Mouse (Mus musculus): ENCODE results near the gene Gas2.
A peak's percentile ranks its signal among the peaks of the same experiment; 100 is the strongest.

Gas2 gene

GRCm38 (mm10) chr7:51964681-51965080 is 102.9 kb downstream of the Gas2 start:
- no peak for DNase-seq (ENCODE audit: low spot score in 2 of 2)

- DNase-seq (ENCODE audit: low spot score in 2 of 2): no peak
Measured at GRCm38 (mm10) chr7:51967581-51967980, 105.8 kb downstream of the Gas2 start.

GRCm38 (mm10) chr7:51969379-51969778 is 107.6 kb downstream of the Gas2 start:
- no peak for DNase-seq (ENCODE audit: low spot score in 2 of 2)

GRCm38 (mm10) chr7:51972252-51972855 is 110.5 kb downstream of the Gas2 start:
- peak in 1 of 2 experiments; percentile 52 for DNase-seq (ENCODE audit: low spot score in 2 of 2)

GRCm38 (mm10) chr7:51973091-51973490 is 111.3 kb downstream of the Gas2 start:
- DNase-seq (ENCODE audit: low spot score in 2 of 2): no peak

GRCm38 (mm10) chr7:51973526-51973925 is 111.7 kb downstream of the Gas2 start:
- DNase-seq (ENCODE audit: low spot score in 2 of 2): no peak

GRCm38 (mm10) chr7:51975181-51975580 is 113.4 kb downstream of the Gas2 start:
- no peak for DNase-seq (ENCODE audit: low spot score in 2 of 2)

GRCm38 (mm10) chr7:51979271-51979670 is 117.5 kb downstream of the Gas2 start:
- peak in 1 of 2 experiments; percentile 57 for DNase-seq (ENCODE audit: low spot score in 2 of 2)

GRCm38 (mm10) chr7:51982303-51982702 is 120.5 kb downstream of the Gas2 start:
- DNase-seq (ENCODE audit: low spot score in 2 of 2): no peak

GRCm38 (mm10) chr7:51985763-51986162 is 123.9 kb downstream of the Gas2 start:
- no peak for DNase-seq (ENCODE audit: low spot score in 2 of 2)

GRCm38 (mm10) chr7:51986909-51987308 is 125.1 kb downstream of the Gas2 start:
- DNase-seq (ENCODE audit: low spot score in 2 of 2): no peak

- no peak for DNase-seq (ENCODE audit: low spot score in 2 of 2)
Measured at GRCm38 (mm10) chr7:51991020-51991419, 129.2 kb downstream of the Gas2 start.

- DNase-seq (ENCODE audit: low spot score in 2 of 2): peak; percentile 87 to 92
Measured at GRCm38 (mm10) chr7:52005511-52006295, 143.9 kb downstream of the Gas2 start, which contains the start of gene Svip. Gene Svip, minus strand, starts transcription at chr7:52006018.

GRCm38 (mm10) chr7:52006296-52006630 is 144.4 kb downstream of the Gas2 start:
- no peak for DNase-seq (ENCODE audit: low spot score in 2 of 2)

GRCm38 (mm10) chr7:52007138-52007537 is 145.3 kb downstream of the Gas2 start:
- no peak for DNase-seq (ENCODE audit: low spot score in 2 of 2)

- DNase-seq (ENCODE audit: low spot score in 2 of 2): no peak
Measured at GRCm38 (mm10) chr7:52013457-52013856, 151.6 kb downstream of the Gas2 start.

GRCm38 (mm10) chr7:52015180-52015579 is 153.4 kb downstream of the Gas2 start:
- no peak for DNase-seq (ENCODE audit: low spot score in 2 of 2)

- no peak for DNase-seq (ENCODE audit: low spot score in 2 of 2)
Measured at GRCm38 (mm10) chr7:52015628-52016027, 153.8 kb downstream of the Gas2 start, which contains the start of gene 1700015G11Rik. Gene 1700015G11Rik, minus strand, starts transcription at chr7:52015728.

- no peak for DNase-seq (ENCODE audit: low spot score in 2 of 2)
Measured at GRCm38 (mm10) chr7:52022039-52022438, 160.2 kb downstream of the Gas2 start.

- DNase-seq (ENCODE audit: low spot score in 2 of 2): no peak
Measured at GRCm38 (mm10) chr7:52024050-52024626, 162.3 kb downstream of the Gas2 start.

GRCm38 (mm10) chr7:52037600-52038582 is 176.1 kb downstream of the Gas2 start:
- DNase-seq (ENCODE audit: low spot score in 2 of 2): peak in 1 of 2 experiments; percentile 27

Data from spleen, postnatal 10 days (tissue).